Mouse (Mus musculus): ENCODE measurements around the gene 6430628N08Rik. TPM values are rescaled to one million over a fixed set of nuclear protein-coding genes. Genes with fewer than 3 reads are reported as not detected.

6430628N08Rik gene
- total RNA-seq (2023) = not detected

DNA sequence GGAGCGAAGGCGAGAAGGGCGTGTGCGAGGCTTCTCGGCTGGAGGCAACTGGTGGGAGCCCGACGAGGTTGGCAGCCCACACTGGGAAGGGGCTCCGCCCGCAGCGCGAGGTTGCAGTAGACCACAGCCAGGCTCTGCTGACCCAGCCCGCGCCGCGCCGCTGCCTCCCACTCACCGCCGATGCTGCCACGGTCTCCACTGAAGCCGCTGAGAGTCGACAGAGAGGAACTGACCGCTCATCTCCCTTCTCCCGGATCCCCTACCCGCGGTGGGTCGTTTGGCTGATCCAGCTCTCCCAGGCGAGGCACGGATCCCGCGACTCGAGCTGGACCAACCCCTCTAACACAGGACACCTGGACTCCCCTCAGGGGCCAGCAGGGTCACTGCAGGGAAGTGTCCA is at the start of gene 6430628N08Rik:
Gene 6430628N08Rik, plus strand, starts transcription at position 113 of the 400 bp plus-strand sequence.

DNA sequence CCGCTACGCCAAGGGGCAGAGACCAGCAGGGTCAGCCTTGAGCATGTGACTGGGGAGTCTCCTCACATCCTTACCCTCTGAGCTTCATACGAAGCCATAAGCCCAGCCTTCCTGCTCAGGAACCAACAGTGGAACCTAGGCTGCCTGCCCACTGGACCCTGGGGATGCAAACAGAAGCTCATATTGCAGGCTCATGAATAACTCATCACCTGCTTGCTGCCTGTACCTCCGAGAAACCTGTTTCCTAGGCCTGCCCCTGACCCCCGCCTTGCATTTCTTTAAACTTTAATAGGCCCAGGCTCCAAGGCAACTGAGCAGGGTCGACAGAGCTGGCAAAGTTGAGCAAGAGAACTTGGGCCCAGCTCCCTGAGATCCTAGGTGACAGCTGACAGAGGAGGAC is 6.4 kb upstream of the 6430628N08Rik start, which contains the start of gene Kncn:
Gene Kncn, plus strand, starts transcription at position 379 of the 400 bp plus-strand sequence.

DNA sequence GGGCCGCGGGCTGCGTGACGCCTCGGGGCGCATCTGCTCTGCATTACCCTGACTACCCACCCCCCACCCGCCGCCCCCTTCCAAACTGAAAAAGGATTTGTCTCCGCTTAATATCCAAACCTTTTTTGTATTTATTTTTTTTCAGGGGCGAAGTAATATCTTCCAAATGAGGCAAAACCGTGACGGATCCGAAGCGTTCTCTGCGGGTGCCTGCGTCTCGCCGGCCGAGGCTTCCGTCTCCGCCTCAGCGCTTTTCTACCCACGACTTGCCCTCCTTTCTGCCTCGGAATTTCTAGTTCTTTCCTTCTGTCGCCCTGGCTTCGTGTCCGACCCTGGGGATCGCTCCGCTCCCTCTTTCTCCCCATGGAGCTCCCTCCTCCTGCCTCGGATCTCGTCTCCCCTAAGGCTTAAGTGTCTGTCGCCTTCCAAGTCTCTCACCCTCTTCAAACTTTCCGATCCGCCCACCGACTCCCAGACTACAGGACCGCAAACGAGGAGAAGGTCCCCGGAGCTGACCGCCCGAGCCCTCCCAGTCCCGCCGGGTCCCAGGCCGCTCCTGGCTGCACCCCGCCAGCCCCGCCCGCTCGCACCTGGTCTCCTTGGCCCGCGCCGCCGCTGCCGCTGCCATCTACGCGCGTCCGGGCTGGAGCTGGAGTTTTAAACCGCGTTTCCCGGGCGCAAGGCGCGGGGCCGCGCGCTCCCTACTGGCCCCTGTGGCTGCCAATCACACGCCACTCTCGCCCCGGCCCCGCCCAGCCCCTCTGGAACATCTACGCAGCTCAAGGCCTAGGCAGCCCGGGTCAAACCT is 49.0 kb downstream of the 6430628N08Rik start, which contains the start of gene Dmbx1:
Gene Dmbx1, minus strand, starts transcription at position 632 of the 808 bp plus-strand sequence.

Other genes with a start within 250 kb of the 6430628N08Rik start
- under 1 TPM in 1 of 2 experiments, not detected in 1; 0.42 TPM for gene Cyp4b1, start 242.9 kb upstream of the 6430628N08Rik start, total RNA-seq (2023)
- 10 to 100 TPM; 33.6 to 36.6 TPM for gene Efcab14, start 152.9 kb upstream of the 6430628N08Rik start, total RNA-seq (2023)
- not detected for gene Tex38, start 109.6 kb upstream of the 6430628N08Rik start, total RNA-seq (2023)
- 1 to 10 TPM; 6.8 to 9.7 TPM for gene Atpaf1, start 105.9 kb upstream of the 6430628N08Rik start, total RNA-seq (2023)
- 10 to 100 TPM; 15.1 to 19.0 TPM for gene Mob3c, start 62.6 kb upstream of the 6430628N08Rik start, total RNA-seq (2023)
- gene Mknk1, start 51.5 kb upstream of the 6430628N08Rik start, total RNA-seq (2023) = 100 to 1,000 TPM; 114 to 134 TPM
- gene Kncn, start 6.3 kb upstream of the 6430628N08Rik start, total RNA-seq (2023) = under 1 TPM in 1 of 2 experiments, not detected in 1; 0.42 TPM
- gene Dmbx1, start 49.3 kb downstream of the 6430628N08Rik start, total RNA-seq (2023) = not detected
- gene Faah, start 127.3 kb downstream of the 6430628N08Rik start, total RNA-seq (2023) = 1 to 10 TPM; 1.1 to 1.4 TPM
- 1 to 10 TPM; 7.0 to 8.9 TPM for gene Nsun4, start 163.2 kb downstream of the 6430628N08Rik start, total RNA-seq (2023)
- gene Uqcrh, start 184.4 kb downstream of the 6430628N08Rik start, total RNA-seq (2023) = 100 to 1,000 TPM; 201 to 227 TPM
- gene Lrrc41, start 184.6 kb downstream of the 6430628N08Rik start, total RNA-seq (2023) = 10 to 100 TPM; 18.4 to 22.5 TPM
- 10 to 100 TPM; 16.7 to 20.1 TPM for gene Rad54l, start 233.0 kb downstream of the 6430628N08Rik start, total RNA-seq (2023)
- gene Pomgnt1, start 233.2 kb downstream of the 6430628N08Rik start, total RNA-seq (2023) = 1 to 10 TPM; 8.4 to 8.7 TPM